Mouse (Mus musculus): ENCODE measurements around the gene Olfr692.
"Not testable (repeated sequence)": the region's sequence is repeated elsewhere in the genome, so short reads cannot be mapped to it uniquely, and the experiment has no call there.

Gene Olfr692

DNA sequence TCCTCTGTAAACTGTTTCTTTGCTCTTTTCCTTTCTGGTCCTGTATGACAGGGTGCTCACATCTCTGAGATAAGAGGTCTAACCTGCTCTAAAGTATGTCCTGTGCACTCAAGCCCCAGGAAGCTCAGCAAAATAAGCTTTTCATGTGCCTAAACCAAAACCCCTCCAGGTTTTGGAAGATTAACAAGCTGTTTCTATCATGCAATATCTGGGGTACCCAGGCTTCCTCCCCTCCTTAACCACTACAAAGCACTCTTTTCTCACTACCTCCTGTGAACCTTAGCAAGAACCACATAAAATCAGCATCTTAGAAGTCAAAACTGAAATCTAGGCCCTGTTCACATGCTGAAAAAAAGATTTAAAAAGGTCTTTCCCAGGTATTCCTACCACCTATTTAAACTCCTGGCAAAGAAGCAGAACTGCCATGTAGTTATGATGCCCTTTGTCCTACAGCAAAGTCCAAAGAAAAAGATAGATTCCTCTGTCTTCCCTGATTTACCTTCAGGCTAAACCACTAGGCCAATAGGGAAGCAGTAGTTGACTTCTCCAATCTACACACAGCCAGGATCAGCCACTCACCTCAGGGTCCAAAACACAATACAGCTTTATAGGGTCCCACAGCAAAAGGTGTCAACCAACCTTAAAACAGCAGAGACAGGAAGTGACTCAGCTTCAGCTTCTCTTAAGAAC lies 27.2 kb downstream of the Olfr692 start:
- Histone ChIP-seq H3K9me3 (ENCODE audit: low read length) (no peaks in the 10 kb centered on the region), H3K27me3 (ENCODE audit: insufficient read depth, low read length) (no peaks in the 10 kb centered on the region)
- no peak for TF ChIP-seq NANOG (IDR thresholded peaks at IDR 0.05; ENCODE audit: borderline replicate concordance, low read length)
- no peak for TF ChIP-seq CTCF (conservative IDR thresholded peaks at IDR 0.05; ENCODE audit: low read length)
- no peak for TF ChIP-seq POU5F1 (IDR thresholded peaks at IDR 0.05; ENCODE audit: borderline replicate concordance, low read length)

DNA sequence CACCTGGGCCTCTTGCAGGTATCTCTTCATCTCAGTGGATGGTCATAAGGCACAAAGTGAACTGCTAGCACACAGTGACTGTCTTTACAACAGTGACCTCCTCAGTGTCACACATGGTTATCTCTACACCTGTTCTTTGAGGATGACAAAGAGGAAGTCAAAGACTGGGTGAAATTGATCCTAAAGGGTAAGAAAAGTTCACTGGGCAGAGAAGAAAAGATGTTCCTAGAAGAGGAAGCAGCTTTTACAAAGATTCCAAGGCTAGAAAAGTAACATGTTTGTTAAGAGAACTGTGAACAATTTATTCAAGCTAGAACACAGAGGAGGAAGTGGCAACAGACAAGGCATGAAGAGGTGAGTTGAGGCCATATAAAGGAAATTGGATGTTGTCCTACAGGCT lies 28.1 kb downstream of the Olfr692 start:
- no peaks in the 10 kb centered on the region for H3K27me3 ChIP-seq (ENCODE audit: insufficient read depth, low read length)
- H3K9me3 ChIP-seq (ENCODE audit: low read length), result no peaks in the 10 kb centered on the region
- TF ChIP-seq CTCF (conservative IDR thresholded peaks at IDR 0.05; ENCODE audit: low read length) (no peak), NANOG (IDR thresholded peaks at IDR 0.05; ENCODE audit: borderline replicate concordance, low read length) (no peak), POU5F1 (IDR thresholded peaks at IDR 0.05; ENCODE audit: borderline replicate concordance, low read length) (no peak)

More for the DNA sequence above, 27.2 kb downstream of the Olfr692 start:
- Histone ChIP-seq H3K36me3 (ENCODE audit: insufficient read depth, low read length) (peaks cover 46% of the 10 kb centered on the region), H3K4me3 (replicated peaks; ENCODE audit: low read length) (no peak overlapping the region), H3K4me1 (replicated peaks; ENCODE audit: low read depth, low read length) (peaks cover 13% of the 10 kb centered on the region)

GRCm38 (mm10) chr7:105399058-105399934 lies 31.3 kb downstream of the Olfr692 start:
- no peaks in the 10 kb centered on the region for H3K27me3 ChIP-seq (ENCODE audit: insufficient read depth, low read length)
- H3K36me3 ChIP-seq (ENCODE audit: insufficient read depth, low read length), result peaks cover 30% of the 10 kb centered on the region
- TF ChIP-seq NANOG (IDR thresholded peaks at IDR 0.05; ENCODE audit: borderline replicate concordance, low read length) (no peak), CTCF (conservative IDR thresholded peaks at IDR 0.05; ENCODE audit: low read length) (no peak), POU5F1 (IDR thresholded peaks at IDR 0.05; ENCODE audit: borderline replicate concordance, low read length) (no peak)
- peak overlapping the region; percentile 95 for H3K4me3 ChIP-seq (replicated peaks; ENCODE audit: low read length)
- no peaks in the 10 kb centered on the region for H3K9me3 ChIP-seq (ENCODE audit: low read length)
- peaks cover 48% of the 10 kb centered on the region for H3K4me1 ChIP-seq (replicated peaks; ENCODE audit: low read depth, low read length)

More for the DNA sequence above, 28.1 kb downstream of the Olfr692 start:
- Histone ChIP-seq H3K4me3 (replicated peaks; ENCODE audit: low read length) (no peak overlapping the region), H3K36me3 (ENCODE audit: insufficient read depth, low read length) (peaks cover 43% of the 10 kb centered on the region), H3K4me1 (replicated peaks; ENCODE audit: low read depth, low read length) (peaks cover 21% of the 10 kb centered on the region)

- TF ChIP-seq POU5F1 (IDR thresholded peaks at IDR 0.05; ENCODE audit: borderline replicate concordance, low read length), result no peak
- TF ChIP-seq NANOG (IDR thresholded peaks at IDR 0.05; ENCODE audit: borderline replicate concordance, low read length), result no peak
- no peak for TF ChIP-seq CTCF (conservative IDR thresholded peaks at IDR 0.05; ENCODE audit: low read length)
- Histone ChIP-seq H3K27me3 (ENCODE audit: insufficient read depth, low read length) (0 out of 2 replicates have a peak, but pooled peaks cover 5% of the 10 kb centered on the region), H3K9me3 (ENCODE audit: low read length) (no peaks in the 10 kb centered on the region), H3K4me1 (replicated peaks; ENCODE audit: low read depth, low read length) (peaks cover 55% of the 10 kb centered on the region), H3K4me3 (replicated peaks; ENCODE audit: low read length) (peak within 1 kb of the TSS; percentile 95), H3K36me3 (ENCODE audit: insufficient read depth, low read length) (peaks cover 24% of the 10 kb centered on the region)
Measured at GRCm38 (mm10) chr7:105399935-105400624, 32.0 kb downstream of the Olfr692 start, which contains the start of gene Fam160a2. Gene Fam160a2, minus strand, starts transcription at chr7:105400054.

GRCm38 (mm10) chr7:105404268-105404667 lies 36.2 kb downstream of the Olfr692 start, which contains the start of gene Cnga4:
Gene Cnga4, plus strand, starts transcription at chr7:105404568.
- H3K4me1 ChIP-seq (replicated peaks; ENCODE audit: low read depth, low read length), result peaks cover 49% of the 10 kb centered on the region
- H3K4me3 ChIP-seq (replicated peaks; ENCODE audit: low read length), result no peak within 1 kb of the TSS
- no peaks in the 10 kb centered on the region for H3K36me3 ChIP-seq (ENCODE audit: insufficient read depth, low read length)
- no peaks in the 10 kb centered on the region for H3K9me3 ChIP-seq (ENCODE audit: low read length)
- H3K27me3 ChIP-seq (ENCODE audit: insufficient read depth, low read length), result peaks cover 26% of the 10 kb centered on the region
- TF ChIP-seq POU5F1 (IDR thresholded peaks at IDR 0.05; ENCODE audit: borderline replicate concordance, low read length), result no peak
- TF ChIP-seq NANOG (IDR thresholded peaks at IDR 0.05; ENCODE audit: borderline replicate concordance, low read length), result no peak
- no peak for TF ChIP-seq CTCF (conservative IDR thresholded peaks at IDR 0.05; ENCODE audit: low read length)

- Histone ChIP-seq H3K4me3 (replicated peaks; ENCODE audit: low read length) (no peak overlapping the region), H3K4me1 (replicated peaks; ENCODE audit: low read depth, low read length) (peaks cover 39% of the 10 kb centered on the region), H3K36me3 (ENCODE audit: insufficient read depth, low read length) (no peaks in the 10 kb centered on the region), H3K9me3 (ENCODE audit: low read length) (no peaks in the 10 kb centered on the region), H3K27me3 (ENCODE audit: insufficient read depth, low read length) (peaks cover 32% of the 10 kb centered on the region)
- TF ChIP-seq POU5F1 (IDR thresholded peaks at IDR 0.05; ENCODE audit: borderline replicate concordance, low read length), result no peak
- no peak for TF ChIP-seq NANOG (IDR thresholded peaks at IDR 0.05; ENCODE audit: borderline replicate concordance, low read length)
- TF ChIP-seq CTCF (conservative IDR thresholded peaks at IDR 0.05; ENCODE audit: low read length), result no peak
Measured at GRCm38 (mm10) chr7:105406322-105406721, 38.3 kb downstream of the Olfr692 start.

DNA sequence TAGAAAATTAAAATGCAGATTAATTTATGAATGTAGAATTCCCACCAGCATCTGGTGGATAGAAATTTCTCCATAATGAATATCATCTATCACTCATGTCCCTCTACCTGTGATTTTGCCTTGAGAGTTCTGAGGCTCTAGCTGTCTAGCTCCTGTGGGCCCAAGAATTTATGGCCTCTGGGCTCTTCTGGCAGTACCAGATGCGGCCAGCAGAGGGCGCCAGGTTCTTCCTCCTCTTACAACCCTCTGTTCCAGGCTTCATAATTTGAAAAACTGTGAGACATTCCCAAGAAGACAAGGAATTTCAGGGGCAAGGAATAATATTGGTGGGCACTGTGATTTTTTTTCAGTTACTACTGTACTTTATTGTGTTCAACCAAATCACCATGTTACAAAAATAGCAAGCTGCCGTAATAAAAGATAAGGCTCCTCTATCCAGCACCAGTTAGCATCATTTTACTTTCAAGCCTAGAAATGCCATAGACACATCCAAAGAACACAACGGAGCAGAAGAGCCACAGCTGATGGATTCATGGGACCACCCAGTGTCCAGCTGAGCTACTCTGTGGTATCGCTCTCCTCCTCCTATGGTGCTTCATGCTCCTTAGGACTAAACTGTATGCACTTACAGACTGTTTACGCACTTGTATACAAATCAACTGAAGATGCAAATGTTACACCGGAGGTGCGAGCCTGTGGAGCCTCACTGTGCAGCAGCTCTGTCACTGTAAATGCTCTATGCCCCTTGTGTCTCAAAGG lies 44.0 kb downstream of the Olfr692 start:
- H3K4me1 ChIP-seq (replicated peaks; ENCODE audit: low read depth, low read length), result peaks cover 13% of the 10 kb centered on the region
- peak; percentile 98 for TF ChIP-seq CTCF (conservative IDR thresholded peaks at IDR 0.05; ENCODE audit: low read length)

More for the DNA sequence above, 44.0 kb downstream of the Olfr692 start:
- H3K36me3 ChIP-seq (ENCODE audit: insufficient read depth, low read length); H3K9me3 ChIP-seq (ENCODE audit: low read length); H3K4me3 ChIP-seq (replicated peaks; ENCODE audit: low read length): not testable (repeated sequence)
- H3K27me3 ChIP-seq (ENCODE audit: insufficient read depth, low read length), result peaks cover 28% of the 10 kb centered on the region

All from E14TG2a.4 (cell line).